Mouse (Mus musculus): ENCODE results near the gene Cdr2l.

GRCm38 (mm10) chr11:115435596-115436337, 54.1 kb downstream of the Cdr2l start:
- TF ChIP-seq MYC (IDR thresholded peaks at IDR 0.05; ENCODE audit: low read depth, low read length) (no peak), POLR2AphosphoS2 (IDR thresholded peaks at IDR 0.05; ENCODE audit: low read depth, low read length) (no peak), USF2 (conservative IDR thresholded peaks at IDR 0.05; ENCODE audit: low read depth, low read length) (no peak), POLR2A (IDR thresholded peaks at IDR 0.05; ENCODE audit: low read depth, low read length) (no peak), JUND (conservative IDR thresholded peaks at IDR 0.05; ENCODE audit: low read depth, low read length) (no peak), ZC3H11A (IDR thresholded peaks at IDR 0.05; ENCODE audit: low read depth, low read length) (no peak), USF1 (IDR thresholded peaks at IDR 0.05; ENCODE audit: low read depth, low read length) (no peak), SIN3A (IDR thresholded peaks at IDR 0.05; ENCODE audit: low read length) (no peak), EP300 (IDR thresholded peaks at IDR 0.05; ENCODE audit: low read length) (no peak), MAX (IDR thresholded peaks at IDR 0.05; ENCODE audit: low read length) (no peak), ZNF384 (IDR thresholded peaks at IDR 0.05; ENCODE audit: low read depth, low read length) (no peak), TCF12 (IDR thresholded peaks at IDR 0.05; ENCODE audit: low read depth, low read length) (no peak), CTCF (conservative IDR thresholded peaks at IDR 0.05 in 1 of 2, IDR thresholded peaks at IDR 0.05 in 1 of 2; ENCODE audit: low read depth in 2 of 2, low read length in 2 of 2) (no peak)
